Mouse (Mus musculus) 3T3-L1 (cell line): Measurements from ENCODE around the gene Slc25a25.

Experiments
- DNase-seq: peaks from one replicate; pipeline ENCODE4 v3.0.0-alpha.2; 2015; ENCODE audit warnings: low read depth, low spot score

Gene Slc25a25

DNA sequence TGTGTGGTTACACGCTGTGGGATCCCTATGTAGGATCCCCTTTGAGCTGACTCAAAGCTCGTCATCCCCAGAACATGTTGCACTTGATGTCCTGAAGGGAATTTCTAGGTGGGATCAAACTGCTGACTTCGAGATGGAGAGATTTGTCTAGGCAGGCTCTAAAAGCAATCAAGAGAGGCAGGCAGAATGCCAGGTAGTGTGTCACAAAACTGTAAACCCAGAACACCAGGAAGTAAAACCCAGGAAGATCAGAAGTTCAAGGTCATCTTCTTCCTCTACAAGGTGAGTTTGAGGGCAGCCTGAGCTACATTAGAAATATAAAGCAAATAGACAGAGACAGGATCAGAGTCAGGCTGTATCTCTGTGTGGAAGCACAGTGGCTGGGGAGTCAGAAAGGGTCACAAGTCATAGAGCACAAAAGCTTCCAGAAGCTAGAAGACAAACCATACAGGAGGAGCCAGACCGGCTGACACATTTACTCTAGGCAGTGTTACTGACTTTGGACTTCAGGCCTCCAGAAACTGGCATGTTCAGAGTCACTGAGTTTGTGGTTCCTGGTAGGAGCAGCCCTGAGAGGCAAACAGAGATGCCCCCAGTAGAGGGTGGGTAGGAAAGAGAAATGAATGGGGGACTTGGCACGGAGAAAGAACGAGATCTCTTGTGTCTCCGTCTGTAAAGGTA, 44.0 kb downstream of the Slc25a25 start:
- DNase-seq: no peak

DNA sequence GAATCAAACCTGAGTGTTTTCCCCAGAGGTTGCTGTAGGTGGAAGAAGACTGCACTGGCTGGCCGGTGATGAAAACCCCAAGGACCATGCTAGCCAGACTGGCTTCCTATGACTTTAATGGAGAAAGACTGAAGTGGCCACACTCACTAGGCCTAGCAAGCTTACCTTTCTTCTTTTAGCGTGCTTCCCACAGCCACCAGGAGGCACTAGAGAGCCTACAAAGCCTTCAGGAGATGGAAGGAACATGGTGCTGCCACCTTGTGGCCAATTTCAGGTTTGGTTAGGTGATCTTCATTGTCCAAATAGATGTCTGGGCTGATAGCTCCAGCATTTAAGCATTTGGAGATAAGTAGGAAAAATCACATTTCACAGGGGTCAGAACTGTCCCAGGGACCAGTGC, 46.6 kb downstream of the Slc25a25 start:
- DNase-seq: peak; percentile 100

DNA sequence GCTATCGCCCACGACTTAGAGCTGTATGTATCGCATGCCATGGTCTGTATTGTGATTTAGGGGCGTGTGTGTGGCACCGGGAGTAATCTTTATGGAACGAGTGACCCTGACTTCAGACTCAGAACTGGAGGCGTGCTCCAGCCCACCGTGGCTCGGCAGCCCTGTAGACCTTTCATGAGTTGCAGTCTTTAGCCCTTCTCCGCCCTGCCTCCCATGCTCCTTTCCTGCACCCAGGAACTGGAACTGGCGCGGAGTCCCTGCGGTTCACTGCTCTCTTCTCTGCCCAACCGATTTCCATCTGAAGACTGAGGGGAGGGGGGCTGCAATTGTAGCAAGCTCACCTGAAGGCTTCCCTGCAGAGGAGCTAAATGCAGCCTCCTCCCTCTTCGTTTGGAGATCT, 54.5 kb downstream of the Slc25a25 start:
- peak; percentile 35 for DNase-seq

DNA sequence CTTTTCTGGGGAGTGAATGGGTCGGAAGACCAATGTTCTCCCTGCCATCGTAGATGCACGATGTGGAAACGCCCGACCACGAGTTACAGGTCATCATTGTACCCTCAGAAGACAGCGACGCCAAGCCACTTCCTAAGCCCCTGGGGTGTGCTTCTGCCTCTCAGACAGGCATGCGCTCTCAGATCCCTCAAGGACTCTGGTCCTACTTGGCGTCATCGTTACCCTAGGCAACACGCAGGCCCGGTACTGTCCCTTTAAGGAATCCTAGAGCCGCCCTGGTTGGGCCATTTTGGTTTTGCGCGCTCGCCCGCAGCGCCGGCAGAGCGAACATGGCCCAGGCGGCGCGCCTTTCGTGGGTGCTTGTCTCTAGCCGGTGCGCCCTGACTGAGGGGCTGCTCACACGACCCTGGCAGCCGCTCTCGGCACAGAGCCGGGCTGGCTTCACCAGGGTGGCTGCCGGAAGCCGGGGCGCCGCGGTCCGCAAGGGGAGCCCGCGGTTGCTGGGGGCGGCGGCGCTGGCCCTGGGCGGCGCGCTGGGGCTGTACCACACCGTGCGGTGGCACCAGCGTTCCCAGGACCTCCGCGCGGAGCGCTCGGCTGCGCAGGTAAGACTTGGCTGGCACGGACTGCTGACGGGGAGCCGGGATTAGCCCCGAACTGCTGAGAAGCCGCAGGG, 55.2 kb downstream of the Slc25a25 start:
- peak; percentile 99 for DNase-seq

DNA sequence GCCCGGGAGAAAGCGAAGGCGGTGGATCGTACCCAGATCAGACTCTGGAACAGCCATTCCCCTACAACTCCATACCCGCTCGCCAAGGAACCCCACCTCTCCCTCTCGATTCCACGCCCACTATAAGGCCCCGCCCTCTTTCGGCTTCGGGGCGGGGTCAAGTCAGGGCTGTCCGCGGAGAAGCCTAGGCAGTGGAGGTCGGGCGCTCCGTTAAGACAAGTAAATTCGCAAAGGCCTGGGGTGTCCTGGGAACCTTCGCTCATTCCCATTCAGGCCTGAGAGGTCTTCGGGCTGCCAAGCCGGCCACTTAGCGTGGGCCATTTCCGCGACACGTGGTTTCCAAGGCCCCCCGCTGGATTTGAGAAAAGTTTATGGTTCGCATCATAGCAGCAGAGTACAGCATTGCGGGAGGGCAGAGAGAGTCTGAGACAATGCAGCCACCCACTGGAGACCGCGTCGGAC, 55.7 kb downstream of the Slc25a25 start, which contains the start of gene Ptges2:
Ptges2 (plus strand) TSS at position 413 of the 462 bp plus-strand sequence.
- peak; percentile 92 for DNase-seq

DNA sequence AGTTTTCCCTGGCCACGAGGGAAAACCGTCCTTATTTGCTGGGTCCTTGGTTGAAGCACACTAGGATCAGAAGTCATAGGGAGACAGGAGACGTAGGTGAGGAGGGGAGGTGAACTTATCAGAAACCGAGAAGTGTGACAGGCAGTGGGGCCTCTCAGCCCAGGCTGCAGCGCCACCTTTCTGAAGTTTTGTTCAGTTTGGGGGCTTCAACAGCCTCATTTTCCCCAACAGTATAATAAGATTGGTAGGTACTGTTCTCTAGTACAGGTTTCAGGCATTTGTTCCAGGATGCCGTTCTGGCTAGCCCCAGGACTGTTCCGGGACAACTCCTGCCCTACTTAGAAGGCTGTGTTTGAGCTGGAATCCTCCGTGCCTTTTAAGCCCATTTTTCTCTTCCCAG, 56.3 kb downstream of the Slc25a25 start:
- DNase-seq: peak; percentile 68

DNA sequence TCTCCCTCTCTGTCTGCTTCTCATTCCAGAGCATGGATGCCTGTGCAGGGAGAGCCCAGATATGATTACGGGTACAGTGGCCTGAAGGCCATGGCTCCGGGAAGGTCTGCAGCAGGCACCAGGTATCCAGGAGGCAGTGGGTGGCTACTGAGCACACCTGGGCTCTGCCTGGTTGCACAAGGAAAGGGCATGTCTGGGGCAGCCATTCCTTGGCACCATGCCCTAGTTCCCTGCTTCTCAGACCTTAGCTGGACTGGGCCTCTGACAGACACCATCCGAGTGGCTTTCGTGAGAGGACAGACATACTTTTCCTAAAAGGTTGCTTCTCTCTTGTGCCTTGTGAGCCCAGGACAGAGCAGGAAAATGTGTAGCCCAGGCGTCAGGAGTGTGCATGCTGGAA, 59.2 kb downstream of the Slc25a25 start:
- no peak for DNase-seq

DNA sequence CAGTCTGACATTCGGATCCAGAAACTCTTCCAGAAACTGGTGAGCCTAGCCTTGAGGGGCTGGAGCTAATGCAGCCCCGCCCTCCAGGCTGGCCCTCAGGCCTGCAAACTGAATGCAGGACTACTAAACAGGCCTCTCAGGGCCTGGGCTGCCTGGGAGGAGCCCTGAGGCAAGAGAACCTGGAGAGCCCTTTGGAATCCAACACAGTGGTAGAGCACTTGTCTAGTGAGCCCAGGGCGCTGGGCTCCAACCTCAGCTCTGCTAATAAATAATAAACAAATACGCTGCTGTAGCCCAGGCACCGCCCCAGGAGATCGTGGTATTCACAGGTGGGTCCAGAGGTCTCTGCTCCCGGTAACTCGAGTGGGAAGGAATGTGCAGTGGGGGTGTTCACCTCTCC, 60.4 kb downstream of the Slc25a25 start:
- DNase-seq: no peak

DNA sequence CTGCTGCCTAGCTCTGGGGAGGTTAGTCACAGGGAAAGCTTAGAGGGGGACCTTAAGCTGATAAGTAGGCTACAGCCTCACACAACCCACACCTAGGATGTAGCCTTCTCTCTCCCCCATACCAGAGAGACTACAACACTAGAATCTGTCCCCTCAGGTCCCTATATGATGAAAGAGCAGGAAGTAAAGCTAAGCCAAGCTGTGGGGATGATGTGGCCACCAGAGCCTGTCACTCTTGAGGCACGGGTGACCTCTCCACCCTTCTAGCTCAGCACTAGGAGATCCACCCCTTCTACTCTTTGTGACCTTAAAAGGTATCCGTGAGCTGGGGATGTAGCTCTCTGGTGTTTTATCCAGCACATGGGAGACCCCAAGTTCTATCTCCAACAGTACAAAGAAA, 62.1 kb downstream of the Slc25a25 start:
- no peak for DNase-seq

DNA sequence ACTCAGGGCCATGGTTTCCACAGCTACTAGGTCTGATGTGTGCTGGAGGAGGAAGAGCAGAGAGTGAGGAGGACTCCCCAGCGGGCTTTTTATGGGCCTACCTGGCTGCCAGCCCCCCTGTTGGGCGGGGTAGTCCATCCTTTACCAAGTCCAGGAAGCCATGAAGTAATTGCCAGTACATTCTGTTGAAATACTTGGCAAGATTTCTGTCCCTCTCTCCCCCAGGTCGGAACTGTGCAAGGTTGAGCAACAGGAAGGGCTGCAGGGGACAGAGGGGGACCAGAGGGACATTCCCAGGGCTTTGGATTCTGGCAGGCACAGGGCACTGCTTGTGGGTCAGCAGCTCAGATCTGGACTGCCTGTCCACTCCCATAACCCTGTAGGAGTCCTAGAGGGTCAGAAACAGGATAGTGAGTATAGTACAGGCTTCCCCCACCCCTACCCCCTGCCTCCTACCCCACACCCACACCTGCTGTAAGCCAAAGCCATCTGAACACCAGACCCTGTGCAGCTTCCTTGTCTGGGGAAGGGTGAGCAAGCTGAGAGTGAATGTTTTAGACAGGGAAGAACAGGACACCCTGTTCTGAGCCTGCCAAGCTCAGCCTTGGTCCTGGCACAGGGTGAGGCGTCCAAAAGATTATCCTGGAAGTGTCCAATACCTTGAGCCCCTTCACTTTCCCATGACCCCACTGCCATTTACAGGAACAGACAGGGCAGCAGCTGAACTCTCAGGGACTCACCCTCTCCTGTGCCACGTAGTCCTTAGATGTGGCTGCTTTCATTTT, 63.3 kb downstream of the Slc25a25 start, which contains the start of gene Lcn2:
Lcn2 (minus strand) TSS at position 547 of the 785 bp plus-strand sequence.
- DNase-seq: no peak

DNA sequence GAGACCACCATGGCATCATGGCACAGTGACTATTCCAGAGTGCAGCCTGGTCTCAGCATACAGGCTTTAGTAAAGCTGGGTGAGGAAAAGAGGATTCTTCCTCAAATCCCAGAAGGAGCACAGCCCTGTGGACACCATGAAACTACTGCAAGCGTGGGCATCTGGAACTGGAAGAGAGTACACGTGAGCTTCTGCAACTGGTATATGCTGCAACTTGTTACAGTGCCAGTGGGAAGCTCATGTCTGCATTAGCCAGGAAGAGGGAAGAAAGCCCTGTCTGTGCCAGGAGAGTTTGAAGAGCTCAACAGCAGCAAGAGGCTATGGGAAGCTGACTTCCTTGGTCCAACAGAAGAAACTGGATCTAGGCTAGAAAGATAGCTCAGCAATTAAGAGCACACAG, 68.6 kb downstream of the Slc25a25 start:
- no peak for DNase-seq

DNA sequence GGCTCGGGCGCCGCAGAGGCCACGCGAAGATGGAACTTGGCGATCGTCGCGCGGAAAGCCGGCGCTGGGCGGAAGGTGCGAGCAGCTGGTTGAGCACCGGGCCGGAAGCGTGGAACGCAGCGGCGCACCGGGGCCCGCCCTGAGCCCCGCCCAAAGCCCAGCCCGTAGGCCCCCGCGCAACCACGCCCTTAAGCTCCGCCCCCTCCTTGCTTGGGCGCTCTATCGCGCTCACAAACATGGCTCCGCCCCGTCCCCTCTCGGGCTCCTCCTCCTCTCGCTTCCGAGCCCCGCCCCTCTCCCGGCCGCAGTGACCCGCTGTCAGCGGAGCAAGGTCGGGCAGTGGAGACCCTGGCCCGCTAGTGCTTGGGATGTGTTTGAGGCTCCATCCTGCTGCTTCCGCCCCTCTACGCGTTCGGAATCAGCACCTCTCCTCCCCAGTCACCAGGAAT, 69.4 kb downstream of the Slc25a25 start, which contains the start of gene 1110008P14Rik:
1110008P14Rik (minus strand) TSS at position 164 of the 449 bp plus-strand sequence.
- peak; percentile 95 for DNase-seq

DNA sequence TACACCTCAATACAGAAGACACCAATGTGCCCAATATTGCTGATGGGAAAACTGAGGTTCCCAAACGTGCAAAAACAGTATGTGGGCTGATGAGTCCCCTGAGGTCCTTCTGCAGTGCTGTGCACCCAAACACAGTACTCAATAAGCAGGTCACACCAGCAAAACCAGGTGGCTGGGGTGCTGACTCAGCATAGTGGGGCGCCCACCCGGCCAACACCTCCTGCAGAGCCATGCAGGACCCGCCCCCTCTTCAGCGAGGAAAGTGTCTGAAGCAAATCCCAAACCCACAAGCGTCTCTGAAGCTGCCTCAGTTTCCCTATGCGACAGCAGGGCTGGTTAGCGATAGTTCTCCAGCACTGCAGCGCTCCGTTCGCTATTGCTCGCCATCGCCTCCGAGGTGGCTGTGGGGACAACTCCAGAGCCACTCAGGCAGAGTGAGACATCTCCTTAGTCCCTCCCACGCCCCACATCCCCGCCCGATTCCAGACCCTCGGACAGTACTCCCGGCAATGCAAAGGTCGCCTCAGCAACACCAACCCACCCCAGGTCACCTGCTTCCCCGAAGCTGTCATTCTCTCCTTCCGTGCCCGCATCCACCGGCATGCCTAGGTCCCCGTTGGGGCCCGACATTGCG, 70.0 kb downstream of the Slc25a25 start:
- peak; percentile 19 for DNase-seq

DNA sequence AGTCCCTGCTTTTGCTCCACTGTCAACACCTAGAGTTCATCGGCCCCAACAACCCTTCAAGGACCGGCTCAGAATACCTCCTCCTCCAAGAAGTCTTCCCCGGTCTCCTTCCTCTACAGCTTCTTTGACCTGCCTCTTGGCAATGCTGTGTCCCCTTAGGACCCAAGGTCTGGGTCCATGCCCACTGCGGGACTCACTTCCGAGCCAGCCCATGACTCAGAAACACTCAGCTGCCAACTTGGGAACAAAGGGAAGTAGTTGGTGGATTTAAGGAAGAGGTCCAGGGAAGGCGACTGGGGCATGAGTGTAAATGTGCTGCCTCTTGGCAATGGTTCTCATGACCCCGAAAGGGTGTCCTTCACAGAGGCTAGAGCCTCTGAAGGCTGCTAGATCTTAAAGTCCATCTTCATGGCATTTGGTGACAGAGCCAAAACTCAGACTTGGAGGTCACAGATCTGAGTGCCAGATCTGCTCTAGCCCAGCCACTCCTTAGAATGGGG, 71.2 kb downstream of the Slc25a25 start:
- peak; percentile 59 for DNase-seq

DNA sequence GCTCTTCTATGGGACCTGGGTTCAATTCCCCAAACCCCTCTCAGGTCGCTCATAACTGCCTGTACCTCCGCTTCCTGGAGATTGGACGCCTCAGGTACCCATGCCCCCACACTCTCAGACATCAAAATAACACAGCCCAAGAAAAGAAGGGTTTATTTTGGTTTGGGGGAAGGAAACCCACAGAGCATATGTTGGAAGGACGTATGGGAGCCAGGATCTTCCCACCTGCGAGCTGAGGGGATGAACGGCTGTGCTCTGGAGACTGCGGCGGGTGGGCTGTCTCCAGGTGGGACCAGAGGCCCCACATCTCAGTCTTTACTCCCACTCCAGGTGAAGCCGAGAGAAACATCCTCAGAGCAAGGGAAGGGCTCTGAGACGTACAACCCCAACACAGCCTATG, 74.3 kb downstream of the Slc25a25 start:
- no peak for DNase-seq

DNA sequence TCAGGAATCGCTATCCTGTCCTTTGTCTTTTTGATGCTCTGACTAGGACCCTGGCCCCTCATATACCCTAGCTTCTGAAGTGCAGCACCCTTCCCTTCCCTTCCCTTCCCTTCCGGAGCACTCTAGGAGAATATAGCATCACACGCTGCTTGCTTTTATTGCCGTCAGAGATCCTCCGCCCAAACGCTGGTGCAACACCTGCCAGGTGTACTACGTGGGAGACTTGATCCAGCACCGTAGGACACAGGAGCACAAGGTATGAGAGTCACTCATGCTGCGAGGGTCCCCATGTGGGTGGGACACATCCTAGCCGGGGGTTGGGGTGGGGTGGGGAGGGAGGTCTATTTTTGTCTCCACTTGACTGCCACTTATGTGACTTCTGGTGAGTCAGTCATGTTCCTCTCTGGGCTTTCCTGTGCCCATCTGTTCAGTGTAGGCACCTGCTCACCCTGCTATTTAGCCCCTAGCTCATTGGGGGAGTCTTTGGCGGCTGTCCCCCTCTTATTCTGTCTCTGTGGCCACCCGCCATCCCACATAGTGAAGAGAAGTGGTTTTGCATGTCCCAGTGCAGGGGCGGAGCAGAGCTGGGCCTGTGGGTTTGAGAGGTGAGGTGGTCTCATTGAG, 75.8 kb downstream of the Slc25a25 start:
- no peak for DNase-seq

DNA sequence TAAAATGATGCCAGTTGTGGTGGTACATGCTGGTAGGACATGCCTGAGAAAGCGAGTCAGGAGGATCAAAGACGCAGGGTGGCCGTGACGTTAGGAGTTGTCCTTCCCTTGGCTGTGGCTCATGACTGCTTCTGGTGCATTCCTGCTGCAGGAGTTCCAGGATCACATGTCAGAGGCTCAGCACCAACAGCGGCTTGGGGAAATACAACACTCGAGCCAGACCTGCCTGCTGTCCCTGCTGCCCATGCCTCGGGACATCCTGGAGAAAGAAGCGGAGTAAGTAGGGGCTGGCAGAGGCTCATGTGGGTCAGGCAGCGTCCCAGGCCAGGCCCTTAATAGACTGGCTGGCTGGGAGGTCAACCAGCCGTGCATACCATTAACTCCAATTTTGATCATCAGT, 77.1 kb downstream of the Slc25a25 start:
- no peak for DNase-seq

DNA sequence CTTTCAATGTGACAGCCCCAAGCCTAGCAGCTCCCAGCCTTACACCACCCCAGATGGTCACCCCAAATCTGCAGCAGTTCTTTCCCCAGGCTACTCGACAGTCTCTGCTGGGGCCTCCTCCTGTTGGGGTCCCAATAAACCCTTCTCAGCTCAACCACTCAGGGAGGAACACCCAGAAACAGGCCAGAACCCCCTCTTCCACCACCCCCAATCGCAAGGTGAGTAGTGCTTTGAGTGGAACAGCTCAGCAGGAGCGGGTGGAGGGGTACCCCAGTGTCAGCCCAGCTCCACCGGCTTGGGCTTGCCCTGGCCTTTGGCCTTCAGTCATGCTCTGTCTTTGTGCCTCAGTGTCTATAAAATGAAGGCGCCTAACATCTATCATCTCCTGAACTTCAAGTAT, 83.9 kb downstream of the Slc25a25 start:
- no peak for DNase-seq
